Mouse (Mus musculus): ENCODE results near the gene Lin7a. TPM values are rescaled to one million over a fixed set of nuclear protein-coding genes. Genes with fewer than 3 reads are reported as not detected.

The Lin7a gene
- 3.4 TPM in 2 replicates for polyA plus RNA-seq (2015; fragmentation: Nextera tagmentation; extraction: Ambion mirVana)

DNA sequence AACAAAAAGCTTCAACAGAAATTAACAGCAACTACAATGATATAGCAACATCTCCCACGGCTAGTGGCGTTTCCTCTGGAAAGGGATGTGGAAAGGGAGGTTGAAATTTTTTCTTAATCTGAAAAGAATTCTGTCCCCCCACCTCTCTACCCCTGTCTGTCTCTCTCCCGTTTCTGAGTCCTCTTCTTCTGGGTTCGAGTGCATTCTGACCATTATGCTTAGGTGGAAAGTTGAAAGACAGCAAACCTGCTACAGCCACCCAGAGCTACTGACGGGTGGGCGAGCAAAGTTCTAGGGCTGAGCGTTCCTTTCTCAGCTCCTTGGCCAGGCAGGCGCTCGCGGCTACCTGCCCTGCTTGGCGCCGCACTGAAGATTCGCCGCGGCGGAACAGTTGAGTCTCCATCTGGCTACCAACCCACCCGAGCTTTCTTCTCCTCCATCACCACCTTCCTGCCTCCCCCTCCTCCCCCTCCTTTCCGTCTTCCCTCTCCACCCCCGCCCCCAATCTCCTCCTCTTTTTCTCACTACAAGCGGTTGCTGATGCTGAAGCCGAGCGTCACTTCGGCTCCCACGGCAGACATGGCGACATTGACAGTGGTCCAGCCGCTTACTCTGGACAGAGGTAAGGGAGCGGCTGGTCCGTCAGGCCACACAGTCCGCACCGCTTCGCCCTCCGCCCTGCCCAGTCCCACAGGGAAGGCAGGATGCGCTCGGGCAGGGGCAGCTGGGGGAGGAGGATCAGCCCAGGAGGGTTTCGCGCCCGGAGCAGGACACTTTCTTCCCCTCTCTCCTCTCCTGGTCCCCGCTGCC lies at the start of gene Lin7a:
Lin7a (plus strand) TSS at position 366 of the 810 bp plus-strand sequence.
- no peaks in the 10 kb centered on the region for H3K36me3 ChIP-seq (ENCODE audit: control insufficient read depth, insufficient read depth, low read length)
- peaks cover 2% of the 10 kb centered on the region; the same call in 1 of the 2 replicates for H3K27me3 ChIP-seq (ENCODE audit: control insufficient read depth, insufficient read depth, low read length)
- peak; percentile 51; the same call in 1 of the 2 replicates for ATAC-seq (ENCODE audit: insufficient read depth, low FRiP score)
- peak within 1 kb of the TSS; percentile 74 for H3K9ac ChIP-seq (ENCODE audit: low read length)
- H3K4me2 ChIP-seq (ENCODE audit: low read depth, low read length): peak within 1 kb of the TSS; percentile 96
- no peak within 1 kb of the TSS for H3K27ac ChIP-seq (ENCODE audit: low read length)
- no peaks in the 10 kb centered on the region for H3K9me3 ChIP-seq (replicated peaks; ENCODE audit: control insufficient read depth, low read length)
- no peaks in the 10 kb centered on the region for H3K4me1 ChIP-seq (ENCODE audit: control insufficient read depth, insufficient read depth, low read length)
- peak within 1 kb of the TSS; percentile 57 for H3K4me3 ChIP-seq (replicated peaks; ENCODE audit: low read length)
- WGBS: 2% methylated on average over 37 of the region's 38 CpGs

- Histone ChIP-seq H3K36me3 (ENCODE audit: control insufficient read depth, insufficient read depth, low read length) (no peaks in the 10 kb centered on the region), H3K9me3 (replicated peaks; ENCODE audit: control insufficient read depth, low read length) (no peaks in the 10 kb centered on the region), H3K27ac (ENCODE audit: low read length) (no peak overlapping the region), H3K9ac (ENCODE audit: low read length) (no peak overlapping the region), H3K4me3 (replicated peaks; ENCODE audit: low read length) (no peak overlapping the region), H3K4me2 (ENCODE audit: low read depth, low read length) (no peak overlapping the region), H3K27me3 (ENCODE audit: control insufficient read depth, insufficient read depth, low read length) (no peaks in the 10 kb centered on the region), H3K4me1 (ENCODE audit: control insufficient read depth, insufficient read depth, low read length) (no peaks in the 10 kb centered on the region)
- ATAC-seq (ENCODE audit: insufficient read depth, low FRiP score): no peak
- WGBS: 89% methylated on average over 2 of the region's 2 CpGs
Observed at GRCm38 (mm10) chr10:107221726-107222125, 49.8 kb upstream of the Lin7a start.

- ATAC-seq (ENCODE audit: insufficient read depth, low FRiP score): no peak
- Histone ChIP-seq H3K4me3 (replicated peaks; ENCODE audit: low read length) (no peak overlapping the region), H3K4me1 (ENCODE audit: control insufficient read depth, insufficient read depth, low read length) (no peaks in the 10 kb centered on the region), H3K9me3 (replicated peaks; ENCODE audit: control insufficient read depth, low read length) (no peaks in the 10 kb centered on the region), H3K9ac (ENCODE audit: low read length) (no peak overlapping the region), H3K36me3 (ENCODE audit: control insufficient read depth, insufficient read depth, low read length) (no peaks in the 10 kb centered on the region), H3K27ac (ENCODE audit: low read length) (no peak overlapping the region), H3K4me2 (ENCODE audit: low read depth, low read length) (no peak overlapping the region), H3K27me3 (ENCODE audit: control insufficient read depth, insufficient read depth, low read length) (no peaks in the 10 kb centered on the region)
- 77% methylated on average over 8 of the region's 8 CpGs for WGBS
Observed at GRCm38 (mm10) chr10:107222406-107223185, 48.9 kb upstream of the Lin7a start.

- ATAC-seq (ENCODE audit: insufficient read depth, low FRiP score): no peak
- WGBS: 89% methylated on average over 3 of the region's 3 CpGs
- Histone ChIP-seq H3K9ac (ENCODE audit: low read length) (no peak overlapping the region), H3K36me3 (ENCODE audit: control insufficient read depth, insufficient read depth, low read length) (no peaks in the 10 kb centered on the region), H3K4me2 (ENCODE audit: low read depth, low read length) (no peak overlapping the region), H3K27me3 (ENCODE audit: control insufficient read depth, insufficient read depth, low read length) (no peaks in the 10 kb centered on the region), H3K4me1 (ENCODE audit: control insufficient read depth, insufficient read depth, low read length) (no peaks in the 10 kb centered on the region), H3K4me3 (replicated peaks; ENCODE audit: low read length) (no peak overlapping the region), H3K9me3 (replicated peaks; ENCODE audit: control insufficient read depth, low read length) (no peaks in the 10 kb centered on the region), H3K27ac (ENCODE audit: low read length) (no peak overlapping the region)
Observed at GRCm38 (mm10) chr10:107223186-107223440, 48.4 kb upstream of the Lin7a start.

- no peaks in the 10 kb centered on the region for H3K4me1 ChIP-seq (ENCODE audit: control insufficient read depth, insufficient read depth, low read length)
- no peaks in the 10 kb centered on the region for H3K27me3 ChIP-seq (ENCODE audit: control insufficient read depth, insufficient read depth, low read length)
- WGBS: 87% methylated on average over 3 of the region's 3 CpGs
- no peaks in the 10 kb centered on the region for H3K36me3 ChIP-seq (ENCODE audit: control insufficient read depth, insufficient read depth, low read length)
- H3K9me3 ChIP-seq (replicated peaks; ENCODE audit: control insufficient read depth, low read length): no peaks in the 10 kb centered on the region
- no peak overlapping the region for H3K4me2 ChIP-seq (ENCODE audit: low read depth, low read length)
- H3K4me3 ChIP-seq (replicated peaks; ENCODE audit: low read length): no peak overlapping the region
- H3K27ac ChIP-seq (ENCODE audit: low read length): no peak overlapping the region
- H3K9ac ChIP-seq (ENCODE audit: low read length): no peak overlapping the region
- no peak for ATAC-seq (ENCODE audit: insufficient read depth, low FRiP score)
Observed at GRCm38 (mm10) chr10:107223821-107224220, 47.7 kb upstream of the Lin7a start.

DNA sequence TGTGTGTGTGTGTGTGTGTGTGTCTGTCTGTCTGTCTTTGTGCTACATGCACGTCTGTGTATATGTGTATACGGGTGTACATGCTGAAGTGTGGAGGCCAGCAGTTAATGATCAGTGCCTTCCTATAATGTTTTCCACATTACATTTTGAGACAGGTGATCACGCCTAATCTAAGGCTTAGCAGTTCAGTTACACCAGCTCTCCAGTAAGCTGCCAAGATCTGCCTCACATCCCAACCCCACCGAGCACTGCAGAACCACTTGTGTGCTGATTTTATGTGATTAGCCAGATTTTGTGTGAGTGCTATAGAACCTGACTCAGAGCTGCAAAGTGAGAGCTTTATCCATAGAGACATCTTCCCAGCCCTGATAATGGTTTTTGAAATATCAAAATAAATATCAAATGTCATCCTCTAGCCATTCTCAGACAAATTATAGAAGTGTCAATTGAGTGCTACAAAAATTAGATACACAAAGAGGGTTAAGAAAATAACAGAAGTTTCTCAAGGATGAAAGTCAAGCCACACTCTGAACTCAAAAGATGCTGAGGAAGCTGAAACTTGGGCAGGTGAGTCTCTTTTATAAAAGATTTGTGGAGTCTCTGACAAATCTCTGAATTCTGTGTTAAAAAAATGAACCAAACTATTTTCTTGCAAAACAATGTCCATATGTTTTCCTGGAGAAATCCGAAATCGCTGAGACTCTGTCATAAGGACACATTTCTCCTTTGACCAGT lies 46.7 kb upstream of the Lin7a start:
- Histone ChIP-seq H3K36me3 (ENCODE audit: control insufficient read depth, insufficient read depth, low read length) (no peaks in the 10 kb centered on the region), H3K27me3 (ENCODE audit: control insufficient read depth, insufficient read depth, low read length) (no peaks in the 10 kb centered on the region), H3K4me3 (replicated peaks; ENCODE audit: low read length) (no peak overlapping the region), H3K27ac (ENCODE audit: low read length) (no peak overlapping the region), H3K4me1 (ENCODE audit: control insufficient read depth, insufficient read depth, low read length) (no peaks in the 10 kb centered on the region), H3K9ac (ENCODE audit: low read length) (no peak overlapping the region), H3K4me2 (ENCODE audit: low read depth, low read length) (no peak overlapping the region), H3K9me3 (replicated peaks; ENCODE audit: control insufficient read depth, low read length) (no peaks in the 10 kb centered on the region)
- 84% methylated on average over 6 of the region's 6 CpGs for WGBS
- no peak for ATAC-seq (ENCODE audit: insufficient read depth, low FRiP score)

- H3K9ac ChIP-seq (ENCODE audit: low read length): no peak overlapping the region
- no peaks in the 10 kb centered on the region for H3K27me3 ChIP-seq (ENCODE audit: control insufficient read depth, insufficient read depth, low read length)
- no peaks in the 10 kb centered on the region for H3K9me3 ChIP-seq (replicated peaks; ENCODE audit: control insufficient read depth, low read length)
- H3K4me1 ChIP-seq (ENCODE audit: control insufficient read depth, insufficient read depth, low read length): no peaks in the 10 kb centered on the region
- WGBS: 58% methylated on average over 4 of the region's 4 CpGs
- no peak overlapping the region for H3K4me3 ChIP-seq (replicated peaks; ENCODE audit: low read length)
- no peak overlapping the region for H3K4me2 ChIP-seq (ENCODE audit: low read depth, low read length)
- H3K27ac ChIP-seq (ENCODE audit: low read length): no peak overlapping the region
- no peak for ATAC-seq (ENCODE audit: insufficient read depth, low FRiP score)
- no peaks in the 10 kb centered on the region for H3K36me3 ChIP-seq (ENCODE audit: control insufficient read depth, insufficient read depth, low read length)
Observed at GRCm38 (mm10) chr10:107225331-107225835, 46.1 kb upstream of the Lin7a start.

GRCm38 (mm10) chr10:107225871-107226270 lies 45.6 kb upstream of the Lin7a start:
- ATAC-seq (ENCODE audit: insufficient read depth, low FRiP score): no peak
- no peaks in the 10 kb centered on the region for H3K4me1 ChIP-seq (ENCODE audit: control insufficient read depth, insufficient read depth, low read length)
- no peaks in the 10 kb centered on the region for H3K36me3 ChIP-seq (ENCODE audit: control insufficient read depth, insufficient read depth, low read length)
- no peak overlapping the region for H3K4me2 ChIP-seq (ENCODE audit: low read depth, low read length)
- no peak overlapping the region for H3K4me3 ChIP-seq (replicated peaks; ENCODE audit: low read length)
- no peaks in the 10 kb centered on the region for H3K9me3 ChIP-seq (replicated peaks; ENCODE audit: control insufficient read depth, low read length)
- H3K27ac ChIP-seq (ENCODE audit: low read length): no peak overlapping the region
- no peaks in the 10 kb centered on the region for H3K27me3 ChIP-seq (ENCODE audit: control insufficient read depth, insufficient read depth, low read length)
- no peak overlapping the region for H3K9ac ChIP-seq (ENCODE audit: low read length)
- WGBS: 80% methylated on average over 4 of the region's 4 CpGs

- Histone ChIP-seq H3K9ac (ENCODE audit: low read length) (no peak overlapping the region), H3K27me3 (ENCODE audit: control insufficient read depth, insufficient read depth, low read length) (no peaks in the 10 kb centered on the region), H3K4me3 (replicated peaks; ENCODE audit: low read length) (no peak overlapping the region), H3K4me1 (ENCODE audit: control insufficient read depth, insufficient read depth, low read length) (no peaks in the 10 kb centered on the region), H3K9me3 (replicated peaks; ENCODE audit: control insufficient read depth, low read length) (no peaks in the 10 kb centered on the region), H3K4me2 (ENCODE audit: low read depth, low read length) (no peak overlapping the region), H3K36me3 (ENCODE audit: control insufficient read depth, insufficient read depth, low read length) (no peaks in the 10 kb centered on the region), H3K27ac (ENCODE audit: low read length) (no peak overlapping the region)
- 93% methylated on average over 1 of the region's 1 CpGs for WGBS
- no peak for ATAC-seq (ENCODE audit: insufficient read depth, low FRiP score)
Observed at GRCm38 (mm10) chr10:107227901-107228300, 43.6 kb upstream of the Lin7a start.
